Mouse (Mus musculus): Measurements from ENCODE around the gene Sobp. TPM values are rescaled to one million over a fixed set of nuclear protein-coding genes. Genes with fewer than 3 reads are reported as not detected.
A peak's percentile ranks its signal among the peaks of the same experiment; 100 is the strongest.

The Sobp gene
- polyA plus RNA-seq, 1 experiment from 2014 or later: 2.4 TPM

- no peak overlapping the region for H3K4me3 ChIP-seq (ENCODE audit: low read depth, low read length)
- ATAC-seq (replicated peaks; ENCODE audit: insufficient number of reproducible peaks, low FRiP score, low TSS enrichment): no peak
- no peak overlapping the region for H3K27ac ChIP-seq (ENCODE audit: low read depth, low read length)
- peaks cover 5% of the 10 kb centered on the region; the same call in 1 of the 2 replicates for H3K27me3 ChIP-seq (ENCODE audit: control insufficient read depth, insufficient read depth, low read length)
- WGBS (ENCODE audit: insufficient replicate concordance): 71% methylated on average over 7 of the region's 7 CpGs
- H3K4me2 ChIP-seq: no peak overlapping the region
- no peaks in the 10 kb centered on the region for H3K36me3 ChIP-seq (ENCODE audit: control insufficient read depth, insufficient read depth, low read length)
- no peak overlapping the region for H3K9ac ChIP-seq (ENCODE audit: low read depth, low read length)
- no peaks in the 10 kb centered on the region for H3K4me1 ChIP-seq (ENCODE audit: control insufficient read depth, insufficient read depth, low read length)
- H3K9me3 ChIP-seq (replicated peaks; ENCODE audit: control insufficient read depth, low read length): no peaks in the 10 kb centered on the region
Observed at GRCm38 (mm10) chr10:42980999-42981757, 193.2 kb downstream of the Sobp start.

- no peak for ATAC-seq (replicated peaks; ENCODE audit: insufficient number of reproducible peaks, low FRiP score, low TSS enrichment)
- peaks cover 5% of the 10 kb centered on the region; the same call in 1 of the 2 replicates for H3K27me3 ChIP-seq (ENCODE audit: control insufficient read depth, insufficient read depth, low read length)
- no peak overlapping the region for H3K27ac ChIP-seq (ENCODE audit: low read depth, low read length)
- 61% methylated on average over 3 of the region's 3 CpGs for WGBS (ENCODE audit: insufficient replicate concordance)
- H3K36me3 ChIP-seq (ENCODE audit: control insufficient read depth, insufficient read depth, low read length): no peaks in the 10 kb centered on the region
- no peak overlapping the region for H3K4me2 ChIP-seq
- no peak overlapping the region for H3K9ac ChIP-seq (ENCODE audit: low read depth, low read length)
- H3K4me3 ChIP-seq (ENCODE audit: low read depth, low read length): no peak overlapping the region
- H3K4me1 ChIP-seq (ENCODE audit: control insufficient read depth, insufficient read depth, low read length): no peaks in the 10 kb centered on the region
- no peaks in the 10 kb centered on the region for H3K9me3 ChIP-seq (replicated peaks; ENCODE audit: control insufficient read depth, low read length)
Observed at GRCm38 (mm10) chr10:42978346-42978745, 196.0 kb downstream of the Sobp start.

GRCm38 (mm10) chr10:42976577-42976976, 197.8 kb downstream of the Sobp start:
- Histone ChIP-seq H3K27ac (ENCODE audit: low read depth, low read length) (no peak overlapping the region), H3K9me3 (replicated peaks; ENCODE audit: control insufficient read depth, low read length) (no peaks in the 10 kb centered on the region), H3K9ac (ENCODE audit: low read depth, low read length) (no peak overlapping the region), H3K4me1 (ENCODE audit: control insufficient read depth, insufficient read depth, low read length) (no peaks in the 10 kb centered on the region), H3K4me3 (ENCODE audit: low read depth, low read length) (no peak overlapping the region), H3K36me3 (ENCODE audit: control insufficient read depth, insufficient read depth, low read length) (no peaks in the 10 kb centered on the region), H3K27me3 (ENCODE audit: control insufficient read depth, insufficient read depth, low read length) (peaks cover 5% of the 10 kb centered on the region; the same call in 1 of the 2 replicates), H3K4me2 (no peak overlapping the region)
- no peak for ATAC-seq (replicated peaks; ENCODE audit: insufficient number of reproducible peaks, low FRiP score, low TSS enrichment)
- WGBS (ENCODE audit: insufficient replicate concordance): 78% methylated on average over 6 of the region's 6 CpGs

- no peaks in the 10 kb centered on the region for H3K4me1 ChIP-seq (ENCODE audit: control insufficient read depth, insufficient read depth, low read length)
- H3K4me3 ChIP-seq (ENCODE audit: low read depth, low read length): no peak overlapping the region
- peaks cover 4% of the 10 kb centered on the region; the same call in 1 of the 2 replicates for H3K27me3 ChIP-seq (ENCODE audit: control insufficient read depth, insufficient read depth, low read length)
- ATAC-seq (replicated peaks; ENCODE audit: insufficient number of reproducible peaks, low FRiP score, low TSS enrichment): no peak
- no peak overlapping the region for H3K27ac ChIP-seq (ENCODE audit: low read depth, low read length)
- H3K36me3 ChIP-seq (ENCODE audit: control insufficient read depth, insufficient read depth, low read length): no peaks in the 10 kb centered on the region
- H3K4me2 ChIP-seq: no peak overlapping the region
- no peak overlapping the region for H3K9ac ChIP-seq (ENCODE audit: low read depth, low read length)
- 54% methylated on average over 4 of the region's 4 CpGs for WGBS (ENCODE audit: insufficient replicate concordance)
- H3K9me3 ChIP-seq (replicated peaks; ENCODE audit: control insufficient read depth, low read length): no peaks in the 10 kb centered on the region
Observed at GRCm38 (mm10) chr10:42973537-42973936, 200.8 kb downstream of the Sobp start.

- Histone ChIP-seq H3K36me3 (ENCODE audit: control insufficient read depth, insufficient read depth, low read length) (no peaks in the 10 kb centered on the region), H3K4me2 (peak overlapping the region; percentile 49), H3K4me1 (ENCODE audit: control insufficient read depth, insufficient read depth, low read length) (no peaks in the 10 kb centered on the region), H3K27me3 (ENCODE audit: control insufficient read depth, insufficient read depth, low read length) (no peaks in the 10 kb centered on the region), H3K9me3 (replicated peaks; ENCODE audit: control insufficient read depth, low read length) (no peaks in the 10 kb centered on the region), H3K4me3 (ENCODE audit: low read depth, low read length) (no peak overlapping the region), H3K27ac (ENCODE audit: low read depth, low read length) (no peak overlapping the region), H3K9ac (ENCODE audit: low read depth, low read length) (no peak overlapping the region)
- WGBS (ENCODE audit: insufficient replicate concordance): 22% methylated on average over 18 of the region's 18 CpGs
- ATAC-seq (replicated peaks; ENCODE audit: insufficient number of reproducible peaks, low FRiP score, low TSS enrichment): no peak
Observed at GRCm38 (mm10) chr10:42972504-42973172, 201.7 kb downstream of the Sobp start.

GRCm38 (mm10) chr10:42968332-42968731, 206.0 kb downstream of the Sobp start:
- Histone ChIP-seq H3K4me3 (ENCODE audit: low read depth, low read length) (no peak overlapping the region), H3K4me1 (ENCODE audit: control insufficient read depth, insufficient read depth, low read length) (no peaks in the 10 kb centered on the region), H3K27me3 (ENCODE audit: control insufficient read depth, insufficient read depth, low read length) (no peaks in the 10 kb centered on the region), H3K36me3 (ENCODE audit: control insufficient read depth, insufficient read depth, low read length) (no peaks in the 10 kb centered on the region), H3K27ac (ENCODE audit: low read depth, low read length) (no peak overlapping the region), H3K9ac (ENCODE audit: low read depth, low read length) (no peak overlapping the region), H3K4me2 (no peak overlapping the region), H3K9me3 (replicated peaks; ENCODE audit: control insufficient read depth, low read length) (no peaks in the 10 kb centered on the region)
- 11% methylated on average over 2 of the region's 2 CpGs for WGBS (ENCODE audit: insufficient replicate concordance)
- no peak for ATAC-seq (replicated peaks; ENCODE audit: insufficient number of reproducible peaks, low FRiP score, low TSS enrichment)

- no peak overlapping the region for H3K4me3 ChIP-seq (ENCODE audit: low read depth, low read length)
- no peaks in the 10 kb centered on the region for H3K27me3 ChIP-seq (ENCODE audit: control insufficient read depth, insufficient read depth, low read length)
- H3K9ac ChIP-seq (ENCODE audit: low read depth, low read length): no peak overlapping the region
- ATAC-seq (replicated peaks; ENCODE audit: insufficient number of reproducible peaks, low FRiP score, low TSS enrichment): no peak
- 89% methylated on average over 2 of the region's 2 CpGs for WGBS (ENCODE audit: insufficient replicate concordance)
- no peaks in the 10 kb centered on the region for H3K36me3 ChIP-seq (ENCODE audit: control insufficient read depth, insufficient read depth, low read length)
- H3K4me1 ChIP-seq (ENCODE audit: control insufficient read depth, insufficient read depth, low read length): no peaks in the 10 kb centered on the region
- no peaks in the 10 kb centered on the region for H3K9me3 ChIP-seq (replicated peaks; ENCODE audit: control insufficient read depth, low read length)
- no peak overlapping the region for H3K27ac ChIP-seq (ENCODE audit: low read depth, low read length)
- no peak overlapping the region for H3K4me2 ChIP-seq
Observed at GRCm38 (mm10) chr10:42963061-42963460, 211.3 kb downstream of the Sobp start.

- Histone ChIP-seq H3K4me3 (ENCODE audit: low read depth, low read length) (no peak overlapping the region), H3K9ac (ENCODE audit: low read depth, low read length) (no peak overlapping the region), H3K4me1 (ENCODE audit: control insufficient read depth, insufficient read depth, low read length) (no peaks in the 10 kb centered on the region), H3K27ac (ENCODE audit: low read depth, low read length) (no peak overlapping the region), H3K36me3 (ENCODE audit: control insufficient read depth, insufficient read depth, low read length) (no peaks in the 10 kb centered on the region), H3K9me3 (replicated peaks; ENCODE audit: control insufficient read depth, low read length) (no peaks in the 10 kb centered on the region), H3K4me2 (no peak overlapping the region), H3K27me3 (ENCODE audit: control insufficient read depth, insufficient read depth, low read length) (no peaks in the 10 kb centered on the region)
- ATAC-seq (replicated peaks; ENCODE audit: insufficient number of reproducible peaks, low FRiP score, low TSS enrichment): no peak
- WGBS (ENCODE audit: insufficient replicate concordance): 85% methylated on average over 13 of the region's 13 CpGs
Observed at GRCm38 (mm10) chr10:42962655-42963054, 211.7 kb downstream of the Sobp start.

Data from heart, embryonic 11.5 days (tissue).